Mouse (Mus musculus): ENCODE measurements around the gene Pou3f4. TPM values are rescaled to one million over a fixed set of nuclear protein-coding genes. Genes with fewer than 3 reads are reported as not detected.
A peak's percentile ranks its signal among the peaks of the same experiment; 100 is the strongest.
"Not testable (repeated sequence)": the region's sequence is repeated elsewhere in the genome, so short reads cannot be mapped to it uniquely, and the experiment has no call there.

Pou3f4 gene
- not detected in 2 replicates for total RNA-seq (2014; fragmentation: Nextera tagmentation)
- total RNA-seq (2017) = 0.05 TPM in 1 of 2 replicates, not detected in the other
- not detected in 2 replicates for polyA plus RNA-seq (2012)

DNA sequence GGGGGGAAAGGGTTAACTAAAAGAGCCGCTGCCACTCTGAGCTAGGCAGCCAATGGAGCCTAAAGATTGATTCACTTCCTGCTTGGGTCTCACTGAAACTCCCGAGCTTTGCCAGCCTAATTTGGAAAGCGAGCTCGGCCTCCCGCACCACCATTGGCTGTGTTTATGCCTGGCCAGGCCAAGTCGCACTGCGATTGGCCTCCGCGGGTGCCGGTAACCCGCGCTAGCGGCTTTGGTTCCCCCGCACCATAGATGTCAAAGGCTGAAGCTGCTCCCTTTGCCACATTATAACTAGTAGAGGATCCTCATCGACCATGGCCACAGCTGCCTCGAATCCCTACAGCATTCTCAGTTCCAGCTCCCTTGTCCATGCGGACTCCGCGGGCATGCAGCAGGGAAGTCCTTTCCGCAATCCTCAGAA is at the start of gene Pou3f4:
Pou3f4 (plus strand) TSS at position 130 of the 421 bp plus-strand sequence.
- Histone ChIP-seq H3K9me3 (replicated peaks) (0 out of 2 replicates have a peak, but pooled peaks cover 5% of the 10 kb centered on the region), H3K36me3 (replicated peaks) (no peaks in the 10 kb centered on the region), H3K4me3 (ENCODE audit: low read depth, low read length) (no peak within 1 kb of the TSS), H3K27me3 (ENCODE audit: insufficient read depth, low read length) (no peaks in the 10 kb centered on the region), H3K4me1 (ENCODE audit: insufficient read depth, low read depth, low read length) (no peaks in the 10 kb centered on the region)
- no peak for TF ChIP-seq POLR2AphosphoS5 (IDR thresholded peaks at IDR 0.05; ENCODE audit: insufficient replicate concordance, low read depth, low read length)
- TF ChIP-seq GATA1 (IDR thresholded peaks at IDR 0.05; ENCODE audit: borderline replicate concordance, low read length) = no peak
- TF ChIP-seq GATA2 (IDR thresholded peaks at IDR 0.05; ENCODE audit: borderline replicate concordance, low read depth, low read length) = no peak
- no peak for TF ChIP-seq CTCF (IDR thresholded peaks at IDR 0.05; ENCODE audit: low read depth, low read length)
- no peak for TF ChIP-seq TAL1 (conservative IDR thresholded peaks at IDR 0.05; ENCODE audit: low read depth, low read length)
- ATAC-seq (ENCODE audit: extremely low read depth, insufficient number of reproducible peaks, low FRiP score, poor library complexity, severe bottlenecking) = no peak
- DNase-seq (ENCODE audit: low spot score) = no peak

DNA sequence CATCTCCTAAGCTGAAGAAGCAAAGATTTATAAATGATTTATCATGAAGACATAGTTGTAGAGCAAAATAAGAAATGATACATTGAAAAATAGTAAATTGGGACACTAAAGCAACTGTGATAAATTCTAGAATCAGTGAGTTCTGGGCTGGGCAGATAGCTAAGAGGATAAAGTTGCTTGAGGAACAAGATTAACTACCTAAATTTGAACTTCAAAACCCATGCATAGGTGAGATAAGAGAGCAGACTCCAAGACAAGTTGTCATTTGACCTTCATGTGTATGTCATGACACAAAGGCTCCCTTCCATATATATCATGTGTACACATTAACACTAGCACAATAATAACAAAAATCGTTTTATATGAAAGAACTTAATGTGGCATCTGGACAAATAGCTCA is 48.1 kb upstream of the Pou3f4 start:
- no peaks in the 10 kb centered on the region for H3K4me1 ChIP-seq (ENCODE audit: insufficient read depth, low read depth, low read length)
- H3K27me3 ChIP-seq (ENCODE audit: insufficient read depth, low read length) = no peaks in the 10 kb centered on the region
- DNase-seq (ENCODE audit: low spot score) (no peak), ATAC-seq (ENCODE audit: extremely low read depth, insufficient number of reproducible peaks, low FRiP score, poor library complexity, severe bottlenecking) (no peak)
- H3K9me3 ChIP-seq (replicated peaks) = no peaks in the 10 kb centered on the region
- no peaks in the 10 kb centered on the region for H3K36me3 ChIP-seq (replicated peaks)
- no peak overlapping the region for H3K4me3 ChIP-seq (ENCODE audit: low read depth, low read length)
- no peak for TF ChIP-seq TAL1 (conservative IDR thresholded peaks at IDR 0.05; ENCODE audit: low read depth, low read length)
- no peak for TF ChIP-seq GATA2 (IDR thresholded peaks at IDR 0.05; ENCODE audit: borderline replicate concordance, low read depth, low read length)
- no peak for TF ChIP-seq POLR2AphosphoS5 (IDR thresholded peaks at IDR 0.05; ENCODE audit: insufficient replicate concordance, low read depth, low read length)
- TF ChIP-seq CTCF (IDR thresholded peaks at IDR 0.05; ENCODE audit: low read depth, low read length) = no peak
- TF ChIP-seq GATA1 (IDR thresholded peaks at IDR 0.05; ENCODE audit: borderline replicate concordance, low read length) = no peak

DNA sequence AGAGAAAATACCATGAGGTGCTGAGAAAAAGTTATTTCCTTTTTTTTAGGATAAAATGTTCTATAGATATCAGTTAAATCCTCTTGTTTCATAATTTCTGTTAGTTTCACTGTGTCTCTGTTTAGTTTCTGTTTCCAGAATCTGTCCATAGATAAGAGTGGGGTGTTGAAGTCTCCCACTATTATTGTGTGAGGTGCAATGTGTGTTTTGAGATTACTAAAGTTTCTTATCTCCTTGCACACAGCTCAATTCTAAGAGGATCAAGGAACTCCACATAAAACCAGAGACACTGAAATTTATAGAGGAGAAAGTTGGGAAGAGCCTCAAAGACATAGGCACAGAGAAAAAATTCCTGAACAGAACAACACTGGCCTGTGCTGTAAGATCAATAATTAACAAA is 39.3 kb upstream of the Pou3f4 start:
- ATAC-seq (ENCODE audit: extremely low read depth, insufficient number of reproducible peaks, low FRiP score, poor library complexity, severe bottlenecking); H3K4me3 ChIP-seq (ENCODE audit: low read depth, low read length); DNase-seq (ENCODE audit: low spot score); H3K27me3 ChIP-seq (ENCODE audit: insufficient read depth, low read length); H3K36me3 ChIP-seq (replicated peaks); H3K9me3 ChIP-seq (replicated peaks); H3K4me1 ChIP-seq (ENCODE audit: insufficient read depth, low read depth, low read length): not testable (repeated sequence)
- peak; percentile 36; the same call in 1 of the 2 replicates for TF ChIP-seq TAL1 (conservative IDR thresholded peaks at IDR 0.05; ENCODE audit: low read depth, low read length)

DNA sequence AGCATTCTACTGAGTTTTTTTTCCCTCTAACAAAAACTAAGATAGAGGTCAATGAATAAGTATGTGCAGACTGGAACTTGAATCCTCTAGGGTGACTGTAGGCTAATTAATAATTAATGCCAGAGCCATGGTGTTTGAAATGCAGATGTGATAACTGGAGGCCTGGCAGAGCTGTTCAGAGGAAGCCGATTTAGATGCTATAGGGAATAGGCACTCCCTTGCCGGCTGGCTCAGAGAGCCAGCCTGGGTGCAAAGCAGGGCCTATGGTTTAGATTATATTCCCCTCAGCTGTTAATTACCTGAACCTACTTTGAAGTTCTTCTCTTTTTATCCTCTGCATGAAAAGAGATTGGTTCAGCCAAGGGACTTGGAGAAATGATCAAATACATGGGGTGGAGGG is 11.6 kb upstream of the Pou3f4 start:
- TF ChIP-seq CTCF (IDR thresholded peaks at IDR 0.05; ENCODE audit: low read depth, low read length) (no peak), GATA2 (IDR thresholded peaks at IDR 0.05; ENCODE audit: borderline replicate concordance, low read depth, low read length) (no peak), POLR2AphosphoS5 (IDR thresholded peaks at IDR 0.05; ENCODE audit: insufficient replicate concordance, low read depth, low read length) (no peak), TAL1 (conservative IDR thresholded peaks at IDR 0.05; ENCODE audit: low read depth, low read length) (no peak), GATA1 (IDR thresholded peaks at IDR 0.05; ENCODE audit: borderline replicate concordance, low read length) (no peak)
- ATAC-seq (ENCODE audit: extremely low read depth, insufficient number of reproducible peaks, low FRiP score, poor library complexity, severe bottlenecking) = no peak
- no peaks in the 10 kb centered on the region for H3K36me3 ChIP-seq (replicated peaks)
- H3K9me3 ChIP-seq (replicated peaks) = no peaks in the 10 kb centered on the region
- no peaks in the 10 kb centered on the region for H3K27me3 ChIP-seq (ENCODE audit: insufficient read depth, low read length)
- H3K4me3 ChIP-seq (ENCODE audit: low read depth, low read length) = no peak overlapping the region
- no peaks in the 10 kb centered on the region for H3K4me1 ChIP-seq (ENCODE audit: insufficient read depth, low read depth, low read length)
- DNase-seq (ENCODE audit: low spot score) = no peak

DNA sequence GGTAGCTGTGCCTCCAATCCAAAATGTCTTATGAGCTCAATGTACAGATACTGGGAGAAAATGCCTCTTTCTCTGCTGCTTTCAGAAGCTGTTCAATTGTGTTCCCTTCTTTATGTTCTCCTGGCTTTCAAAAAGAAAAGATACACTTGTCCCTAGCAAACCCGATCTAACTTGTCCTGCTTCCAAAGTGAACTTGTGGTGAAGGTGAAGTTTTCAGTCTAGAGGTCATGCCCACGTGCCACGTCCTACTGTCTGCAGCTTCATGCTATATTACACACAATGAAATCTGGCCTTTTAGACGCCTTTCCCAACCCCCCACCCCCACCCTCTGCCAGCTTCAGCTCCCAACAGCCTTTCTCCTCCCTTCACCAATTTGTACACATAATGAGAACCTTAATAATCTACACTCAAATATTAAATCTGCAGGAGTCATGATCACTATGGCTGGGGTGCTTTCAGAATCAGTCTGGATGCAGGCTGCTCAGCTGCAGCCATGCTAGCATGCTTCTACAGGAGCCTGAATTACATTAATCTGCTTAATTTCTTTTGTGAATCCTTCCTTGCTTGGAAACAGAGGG is 4.0 kb upstream of the Pou3f4 start:
- Histone ChIP-seq H3K36me3 (replicated peaks) (no peaks in the 10 kb centered on the region), H3K4me3 (ENCODE audit: low read depth, low read length) (no peak overlapping the region), H3K4me1 (ENCODE audit: insufficient read depth, low read depth, low read length) (no peaks in the 10 kb centered on the region), H3K27me3 (ENCODE audit: insufficient read depth, low read length) (no peaks in the 10 kb centered on the region), H3K9me3 (replicated peaks) (0 out of 2 replicates have a peak, but pooled peaks cover 5% of the 10 kb centered on the region)
- no peak for ATAC-seq (ENCODE audit: extremely low read depth, insufficient number of reproducible peaks, low FRiP score, poor library complexity, severe bottlenecking)
- no peak for DNase-seq (ENCODE audit: low spot score)
- no peak for TF ChIP-seq GATA1 (IDR thresholded peaks at IDR 0.05; ENCODE audit: borderline replicate concordance, low read length)
- no peak for TF ChIP-seq TAL1 (conservative IDR thresholded peaks at IDR 0.05; ENCODE audit: low read depth, low read length)
- TF ChIP-seq GATA2 (IDR thresholded peaks at IDR 0.05; ENCODE audit: borderline replicate concordance, low read depth, low read length) = no peak
- TF ChIP-seq CTCF (IDR thresholded peaks at IDR 0.05; ENCODE audit: low read depth, low read length) = no peak
- TF ChIP-seq POLR2AphosphoS5 (IDR thresholded peaks at IDR 0.05; ENCODE audit: insufficient replicate concordance, low read depth, low read length) = no peak

DNA sequence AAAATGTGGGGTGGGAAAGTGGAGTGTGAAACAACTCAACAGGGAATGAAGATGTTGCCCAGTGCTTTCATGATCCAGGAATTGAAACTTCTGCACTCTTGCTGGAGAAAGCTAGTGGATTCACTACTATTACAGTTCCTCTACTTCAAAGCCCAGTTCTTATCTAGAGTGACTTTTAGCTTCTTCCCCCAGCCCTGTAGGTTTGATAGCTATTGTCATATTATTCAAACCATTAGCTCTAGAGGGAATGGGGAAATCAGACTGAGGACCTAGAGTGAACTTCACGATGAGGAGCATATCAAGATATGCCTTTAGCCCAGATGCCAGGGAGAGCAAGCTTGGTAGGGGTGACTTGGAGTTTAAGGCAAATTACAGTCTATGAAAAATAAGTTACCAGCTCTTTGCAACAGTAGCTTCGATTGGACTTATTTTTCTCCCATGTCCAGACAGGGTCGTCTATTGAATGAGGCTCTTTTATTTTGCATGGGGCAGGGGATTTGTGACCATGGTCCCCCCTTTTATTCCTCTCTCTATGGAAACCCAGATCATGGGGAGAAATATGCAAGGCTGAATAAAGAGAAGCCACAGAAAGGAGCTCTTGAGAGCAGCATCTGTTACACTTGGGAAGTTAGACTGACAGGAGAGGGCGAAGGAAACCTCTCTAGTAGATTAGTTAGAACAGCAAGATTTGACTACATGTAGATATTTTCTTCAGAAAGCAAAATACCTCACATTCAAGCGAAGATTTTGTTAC is 3.1 kb upstream of the Pou3f4 start:
- H3K27me3 ChIP-seq (ENCODE audit: insufficient read depth, low read length) = no peaks in the 10 kb centered on the region
- ATAC-seq (ENCODE audit: extremely low read depth, insufficient number of reproducible peaks, low FRiP score, poor library complexity, severe bottlenecking) (no peak), DNase-seq (ENCODE audit: low spot score) (no peak)
- H3K4me1 ChIP-seq (ENCODE audit: insufficient read depth, low read depth, low read length) = no peaks in the 10 kb centered on the region
- H3K9me3 ChIP-seq (replicated peaks) = 0 out of 2 replicates have a peak, but pooled peaks cover 5% of the 10 kb centered on the region
- H3K36me3 ChIP-seq (replicated peaks) = no peaks in the 10 kb centered on the region
- TF ChIP-seq GATA1 (IDR thresholded peaks at IDR 0.05; ENCODE audit: borderline replicate concordance, low read length) (no peak), CTCF (IDR thresholded peaks at IDR 0.05; ENCODE audit: low read depth, low read length) (no peak), TAL1 (conservative IDR thresholded peaks at IDR 0.05; ENCODE audit: low read depth, low read length) (no peak), GATA2 (IDR thresholded peaks at IDR 0.05; ENCODE audit: borderline replicate concordance, low read depth, low read length) (no peak), POLR2AphosphoS5 (IDR thresholded peaks at IDR 0.05; ENCODE audit: insufficient replicate concordance, low read depth, low read length) (no peak)
- no peak overlapping the region for H3K4me3 ChIP-seq (ENCODE audit: low read depth, low read length)

All from G1E (cell line).